Mouse (Mus musculus): ENCODE results near the gene Epb41l1.

DNA sequence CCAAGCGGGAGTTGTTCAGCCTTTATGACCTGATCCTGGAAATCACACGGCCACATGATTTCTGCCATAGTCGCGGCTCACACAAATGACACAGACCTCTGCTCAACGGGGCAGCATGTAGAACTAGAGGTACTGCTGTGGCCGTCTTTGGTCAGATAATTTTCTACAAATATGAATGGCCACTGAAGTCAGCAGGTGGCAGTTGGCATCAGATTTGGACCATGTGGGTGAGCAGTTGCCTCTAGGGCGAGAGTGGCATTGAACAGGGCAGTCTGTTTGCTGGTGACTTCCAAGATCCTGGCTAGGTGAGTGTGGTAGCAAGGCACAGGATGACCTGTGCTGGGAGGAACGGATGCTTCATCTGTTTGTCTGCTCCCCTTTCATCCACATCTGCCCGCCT, 168.8 kb downstream of the Epb41l1 start:
- TF ChIP-seq CHD2 (IDR thresholded peaks at IDR 0.05; ENCODE audit: low read depth, low read length) (no peak), MAFK (IDR thresholded peaks at IDR 0.05; ENCODE audit: insufficient read depth, low read depth, low read length) (no peak), HCFC1 (IDR thresholded peaks at IDR 0.05; ENCODE audit: borderline replicate concordance, insufficient read depth, low read length) (no peak), ZNF384 (IDR thresholded peaks at IDR 0.05; ENCODE audit: low read depth, low read length) (no peak)
